Mouse (Mus musculus) liver, adult 2 months (tissue): ENCODE measurements at regions not wholly inside any gene's neighbourhood (a gene's known extent, or its start where the extent isn't known, plus 50 kb on each side); places are given as distances from the start of the nearest gene placed in this dataset.

Experiments
- CTCF ChIP-seq: fragments of 200-500 bp; IDR thresholded peaks from 2 replicates; pipeline ENCODE4 v1.5.1; 2011; ENCODE audit warnings: low read depth, low read length, control low read depth
- POLR2A ChIP-seq: fragments of 200-500 bp; IDR thresholded peaks from 2 replicates; pipeline ENCODE4 v1.6.1; 2011; ENCODE audit warnings: low read length, control low read depth; ENCODE audit not compliant: insufficient read depth; ENCODE audit errors: extremely low read depth

- TF ChIP-seq CTCF (no peak), POLR2A (no peak)
Observed at GRCm38 (mm10) chr1:21132340-21132739, 53.3 kb upstream of the Tram2 start.
